Mouse (Mus musculus): ENCODE data around the gene Epha6.

Gene Epha6

DNA sequence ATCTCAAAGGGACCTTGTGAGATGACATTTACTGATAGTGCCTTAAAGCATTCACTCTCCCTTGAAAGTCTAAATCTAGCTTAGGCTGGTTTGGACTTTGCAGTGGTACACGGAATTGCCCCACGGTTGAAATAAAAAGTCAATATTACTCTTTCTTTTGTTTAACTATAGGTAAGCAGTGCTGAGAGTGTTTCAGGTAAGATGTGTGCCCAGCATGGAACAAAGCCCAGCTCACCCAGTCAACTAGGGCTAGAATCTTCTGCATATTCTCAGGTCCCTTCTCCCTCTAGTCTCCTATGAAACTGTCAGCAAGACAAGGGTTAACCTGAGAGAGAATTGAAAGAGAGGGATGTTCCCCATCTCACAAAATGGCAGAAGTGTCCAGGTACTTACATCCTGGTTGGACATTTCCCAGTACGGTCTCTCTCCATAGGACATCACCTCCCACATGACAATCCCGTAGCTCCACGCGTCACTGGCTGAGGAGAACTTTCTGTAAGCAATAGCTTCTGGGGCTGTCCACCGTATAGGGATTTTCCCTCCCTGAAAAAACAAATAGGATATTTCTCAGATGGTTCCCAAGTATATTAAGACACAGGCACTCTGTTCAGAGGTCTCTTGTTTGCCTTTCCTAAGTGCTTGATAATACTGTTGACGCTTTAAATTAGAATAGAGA lies 923.0 kb downstream of the Epha6 start:
- no peak for DNase-seq (ENCODE audit: low read depth, low spot score)

- DNase-seq (ENCODE audit: low read depth, low spot score) = no peak
Measured at GRCm38 (mm10) chr16:59666938-59667337, 938.4 kb downstream of the Epha6 start.

DNA sequence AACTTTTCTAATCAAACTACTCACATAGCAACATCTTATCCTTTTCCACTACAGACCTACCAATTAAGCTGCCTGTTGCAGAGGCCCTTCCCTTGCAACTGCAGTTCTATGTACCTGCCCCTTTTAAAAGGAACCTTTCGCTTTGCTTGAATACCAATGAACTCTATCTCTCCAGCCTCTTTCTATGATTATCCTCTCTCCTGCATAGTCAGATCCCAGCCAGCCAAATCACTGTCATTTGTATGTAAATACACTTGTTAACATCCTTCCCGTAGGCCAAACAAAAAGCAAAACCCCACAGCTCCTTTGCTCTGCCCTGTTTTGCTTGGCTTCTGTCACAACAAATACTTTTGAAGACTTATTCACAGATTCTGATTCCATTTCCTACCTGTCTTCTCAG lies 961.6 kb downstream of the Epha6 start:
- DNase-seq (ENCODE audit: low read depth, low spot score) = no peak

- no peak for DNase-seq (ENCODE audit: low read depth, low spot score)
Measured at GRCm38 (mm10) chr16:59639985-59640384, 965.3 kb downstream of the Epha6 start.

GRCm38 (mm10) chr16:59639102-59639691 lies 966.1 kb downstream of the Epha6 start, which contains the start of gene Arl6:
TSS of gene Arl6 (minus strand) at chr16:59639391.
- DNase-seq (ENCODE audit: low read depth, low spot score) = peak; percentile 94

DNA sequence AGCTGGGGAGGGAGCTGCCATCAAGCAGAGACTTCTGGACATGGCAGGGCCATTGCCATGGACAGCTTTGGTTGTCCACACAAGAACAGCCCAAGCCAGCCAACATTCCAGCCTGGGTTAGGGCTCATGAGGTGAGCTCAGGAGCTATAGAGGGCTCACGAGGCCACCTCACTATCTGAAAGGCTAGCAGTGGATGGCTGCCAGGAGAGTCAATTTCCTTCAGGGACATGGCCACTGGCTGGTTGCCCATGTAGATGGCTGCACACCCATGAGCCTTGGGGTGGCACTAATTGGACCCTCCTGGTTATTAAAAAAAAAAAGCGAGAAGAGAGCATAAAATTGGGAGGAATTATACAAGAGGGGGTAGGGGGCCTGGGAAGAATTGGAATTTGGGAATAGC lies 970.7 kb downstream of the Epha6 start:
- no peak for DNase-seq (ENCODE audit: low read depth, low spot score)

DNA sequence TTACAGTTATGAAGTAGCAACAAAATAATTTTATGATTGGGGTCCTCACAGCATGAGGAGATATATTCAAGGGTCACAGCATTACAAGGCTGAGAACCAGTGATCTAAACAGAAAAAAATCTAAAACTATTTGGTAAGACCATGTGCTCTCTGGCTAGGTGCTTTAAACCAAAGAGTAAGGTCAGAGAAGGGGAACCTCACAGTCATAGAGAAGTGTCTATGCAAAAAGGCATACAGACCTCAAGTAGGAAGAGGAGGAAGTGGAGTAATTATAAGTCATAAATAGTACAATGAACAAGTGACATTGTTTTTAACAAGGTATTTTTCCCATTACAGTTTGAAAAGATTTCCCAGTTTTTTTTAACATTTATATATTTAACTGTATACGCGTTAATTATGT lies 983.8 kb downstream of the Epha6 start:
- no peak for DNase-seq (ENCODE audit: low read depth, low spot score)

- peak; percentile 44 for DNase-seq (ENCODE audit: low read depth, low spot score)
Measured at GRCm38 (mm10) chr16:59617167-59617566, 988.2 kb downstream of the Epha6 start.

DNA sequence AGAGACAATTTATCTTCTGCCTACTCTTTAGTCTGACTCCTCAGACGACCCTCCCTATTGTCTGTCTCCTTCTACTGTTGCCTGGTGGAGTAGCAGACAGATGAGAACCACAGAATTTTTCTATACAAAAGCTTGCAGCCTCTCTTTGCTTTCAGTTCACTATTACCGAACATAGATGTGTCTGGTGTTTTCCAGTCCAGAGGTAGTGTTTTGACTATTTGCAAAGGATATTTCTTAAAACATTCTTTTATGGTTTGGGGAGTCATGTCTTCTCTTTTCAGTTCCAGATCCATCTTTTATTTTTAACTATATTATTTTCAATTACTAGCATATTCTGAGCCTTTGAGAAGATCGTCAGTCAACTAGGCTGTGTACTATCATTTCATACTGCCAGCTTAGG lies 989.7 kb downstream of the Epha6 start:
- DNase-seq (ENCODE audit: low read depth, low spot score) = no peak

DNA sequence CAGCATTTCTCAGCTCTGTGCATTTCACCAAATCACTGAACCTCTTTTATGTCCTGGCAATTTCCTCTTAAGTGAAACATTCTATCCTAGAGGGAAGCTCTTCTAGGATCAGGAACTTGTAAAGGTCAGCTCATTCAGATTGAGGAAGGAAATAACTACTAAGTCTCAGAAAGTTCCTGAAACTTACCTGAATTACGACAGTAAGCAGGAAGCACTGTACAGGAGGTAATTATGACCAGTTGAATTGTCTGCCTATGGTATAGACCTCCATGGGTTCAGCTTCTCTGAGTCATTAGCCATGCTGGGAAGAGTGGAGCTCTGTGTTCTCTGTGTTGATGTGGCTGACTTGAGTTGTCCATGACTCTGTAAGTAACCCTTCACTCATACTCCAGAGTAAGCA lies 994.6 kb downstream of the Epha6 start:
- no peak for DNase-seq (ENCODE audit: low read depth, low spot score)

DNA sequence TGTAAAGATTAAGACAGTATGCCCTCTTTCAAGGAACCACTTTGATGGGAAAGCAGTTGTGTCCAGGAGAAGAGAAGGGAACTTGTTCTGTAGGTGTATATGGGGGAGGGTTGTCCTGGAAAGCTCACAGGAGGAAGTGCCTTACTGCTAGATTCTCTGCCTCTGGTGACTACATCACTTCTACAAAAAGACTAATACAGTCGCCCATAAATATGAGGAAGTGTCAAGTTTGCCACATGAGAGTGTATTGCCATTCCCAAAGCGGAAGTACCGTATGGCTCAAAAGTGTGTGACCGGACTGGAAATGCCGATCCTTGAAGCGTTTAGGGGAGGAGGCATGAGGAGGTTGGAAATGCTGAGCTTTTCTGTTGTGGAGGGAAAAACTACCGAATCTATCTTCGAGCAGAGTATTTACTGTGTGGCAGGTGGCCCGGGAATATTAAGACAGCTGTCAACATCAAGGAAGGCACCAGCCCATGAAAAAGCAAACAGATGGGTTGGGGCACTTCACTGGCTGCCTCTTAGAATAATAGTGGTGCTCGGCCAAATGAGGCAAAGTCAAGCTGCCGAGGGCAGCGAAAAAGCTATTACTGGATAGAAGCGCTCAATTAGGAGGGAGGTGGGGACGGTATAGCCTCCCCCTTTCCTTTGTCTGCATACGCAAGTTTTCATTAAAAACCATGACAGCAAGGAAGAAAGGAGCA lies 1001.1 kb downstream of the Epha6 start:
- DNase-seq (ENCODE audit: low read depth, low spot score) = peak; percentile 55
